Mouse (Mus musculus) ES-E14 (cell line): ENCODE data around the gene Clp1. TPM values are rescaled to one million over a fixed set of nuclear protein-coding genes. Genes with fewer than 3 reads are reported as not detected.

Source experiments
- DNase-seq: peaks from one replicate; pipeline ENCODE4 v3.0.0-alpha.2; 2013; ENCODE audit warnings: low read depth, low spot score
- H3K27ac ChIP-seq: 2 replicates; pipeline ENCODE4 v1.5.1; 2012; ENCODE audit warnings: low read depth, mild to moderate bottlenecking, low read length, moderate library complexity, mixed read lengths; ENCODE audit not compliant: poor library complexity, insufficient read depth, severe bottlenecking
- H3K36me3 ChIP-seq: 2 replicates; pipeline ENCODE4 v1.6.1; 2012; ENCODE audit warnings: mild to moderate bottlenecking, low read length, moderate library complexity, mixed read lengths; ENCODE audit not compliant: control insufficient read depth, poor library complexity, insufficient read depth, severe bottlenecking
- H3K4me1 ChIP-seq, 2 experiments: fragments of 150-350 bp in 1 of 2; sonication (generic) in 1 of 2; 2 replicates each; pipeline ENCODE4 v1.6.1; 2012; ENCODE audit warnings: low read length in 2 of 2, mild to moderate bottlenecking in 1 of 2, mixed read lengths in 1 of 2; ENCODE audit not compliant: control insufficient read depth in 2 of 2, insufficient read depth in 2 of 2, poor library complexity in 1 of 2
- H3K4me3 ChIP-seq, 2 experiments: fragments of 150-350 bp in 1 of 2; sonication (generic) in 1 of 2; 2 replicates each; pipeline ENCODE4 v1.5.1; 2012; ENCODE audit warnings: low read length in 2 of 2, low read depth in 1 of 2, mild to moderate bottlenecking in 1 of 2, mixed read lengths in 1 of 2; ENCODE audit not compliant: insufficient read depth in 1 of 2, poor library complexity in 1 of 2, severe bottlenecking in 1 of 2
- H3K9ac ChIP-seq: 2 replicates; pipeline ENCODE4 v1.6.1; 2012; ENCODE audit warnings: low read depth, mild to moderate bottlenecking, low read length, mixed read lengths; ENCODE audit not compliant: poor library complexity, insufficient read depth, severe bottlenecking
- H3K9me3 ChIP-seq: fragments of 150-350 bp; sonication (generic); 2 replicates; pipeline ENCODE4 v1.6.1; 2012; ENCODE audit warnings: low read depth, mild to moderate bottlenecking, low read length; ENCODE audit not compliant: control insufficient read depth, insufficient read depth
- CHD2 ChIP-seq: IDR thresholded peaks from 2 replicates; pipeline ENCODE4 v1.6.1; 2014; ENCODE audit warnings: mild to moderate bottlenecking, low read depth, low read length, inconsistent platforms
- HCFC1 ChIP-seq: IDR thresholded peaks from 2 replicates; pipeline ENCODE4 v1.6.1; 2012; ENCODE audit warnings: low read length, inconsistent platforms, borderline replicate concordance; ENCODE audit not compliant: insufficient read depth
- MAFK ChIP-seq: IDR thresholded peaks from 2 replicates; pipeline ENCODE4 v1.6.1; 2014; ENCODE audit warnings: mild to moderate bottlenecking, low read depth, low read length, inconsistent platforms; ENCODE audit not compliant: insufficient read depth
- ZC3H11A ChIP-seq: IDR thresholded peaks from 2 replicates; pipeline ENCODE4 v1.6.1; 2012; ENCODE audit warnings: low read depth, mild to moderate bottlenecking, inconsistent platforms, low read length, borderline replicate concordance
- ZNF384 ChIP-seq: IDR thresholded peaks from 2 replicates; pipeline ENCODE4 v1.6.1; 2012; ENCODE audit warnings: low read depth, low read length, inconsistent platforms
- in situ Hi-C, 2 experiments: fragments of 600-800 bp; cut with MboI; formaldehyde crosslinking; loops; one replicate each; pipeline ENCODE4 v1.15.1; 2025; ENCODE audit warnings: low sequenced_read_pairs in 2 of 2, inconsistent platforms in 1 of 2; ENCODE audit not compliant: unreplicated experiment in 2 of 2
- total RNA-seq: library from RNA; depleted of rRNA; stranded (reverse); fragments of 300-350 nt; gene quantifications from 2 replicates; pipeline ENCODE4 v1.2.3, GENCODE M21; 2012

The Clp1 gene
- total RNA-seq, 1 experiment: 36.4 TPM

DNA sequence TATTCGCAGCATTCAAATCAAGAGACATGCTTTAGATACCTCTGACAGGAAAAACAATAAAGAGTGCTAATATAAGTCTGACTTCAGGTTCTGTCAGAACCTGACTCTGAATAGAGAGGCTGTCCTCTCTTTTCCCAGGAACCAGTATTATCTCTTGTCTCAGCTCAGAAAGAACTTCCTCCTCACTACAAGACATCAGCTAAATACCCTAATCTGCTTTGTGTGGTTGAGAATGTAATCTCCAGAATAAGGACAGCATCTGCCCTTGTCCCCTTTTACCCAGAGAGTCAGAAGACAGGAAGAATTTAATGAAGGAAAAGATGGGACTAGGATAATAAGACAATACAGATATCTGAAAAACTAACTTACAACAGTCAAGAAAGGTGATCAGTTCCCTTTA, 23.7 kb downstream of the Clp1 start:
- DNase-seq: no peak
- in situ Hi-C loops: no loop called here
- no peaks in the 10 kb centered on the region; the same call in 1 of the 2 replicates for H3K36me3 ChIP-seq
- H3K27ac ChIP-seq: no peak overlapping the region
- TF ChIP-seq CHD2: no peak
- no peak for TF ChIP-seq ZNF384
- TF ChIP-seq ZC3H11A: no peak
- TF ChIP-seq HCFC1: no peak
- TF ChIP-seq MAFK: no peak
- H3K9ac ChIP-seq: no peak overlapping the region
- H3K4me1 ChIP-seq: peaks cover 2% of the 10 kb centered on the region in 2 experiments; a peak in 3 of 4 replicates
- no peaks in the 10 kb centered on the region for H3K9me3 ChIP-seq
- H3K4me3 ChIP-seq: no peak overlapping the region

DNA sequence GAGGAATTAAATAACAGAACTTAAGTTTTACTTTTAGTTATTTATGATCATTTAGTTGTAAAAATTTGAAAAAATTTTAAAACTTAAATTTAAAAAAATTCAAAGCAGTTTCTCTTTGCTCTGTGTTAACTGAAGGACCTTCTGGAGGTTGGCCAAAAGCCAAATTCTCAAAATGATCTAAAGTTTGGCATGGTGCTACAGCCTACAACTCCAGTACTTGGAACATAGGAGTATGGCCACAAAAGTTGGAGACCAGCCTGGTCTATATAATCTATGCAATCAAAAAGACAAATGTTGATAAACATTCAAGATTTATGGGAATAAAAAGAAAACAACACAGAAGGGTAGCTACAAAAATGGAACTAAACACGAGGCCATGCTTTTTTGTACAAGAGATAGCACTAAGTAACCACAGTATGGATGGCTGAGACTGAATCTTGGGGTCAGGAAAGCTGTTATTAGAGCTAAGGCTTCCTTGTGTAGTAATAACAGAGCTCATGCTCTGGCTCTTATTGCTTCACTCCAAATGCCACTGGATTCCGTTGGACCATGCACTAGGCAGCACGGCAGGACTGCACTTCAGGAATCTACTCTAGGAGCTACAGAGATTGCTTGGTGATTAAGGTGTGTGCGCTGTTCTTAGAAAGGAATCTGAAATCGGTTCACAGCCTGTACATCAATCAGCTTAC, 32.0 kb downstream of the Clp1 start:
- in situ Hi-C loops: no loop called here
- H3K9ac ChIP-seq: no peak overlapping the region

DNA sequence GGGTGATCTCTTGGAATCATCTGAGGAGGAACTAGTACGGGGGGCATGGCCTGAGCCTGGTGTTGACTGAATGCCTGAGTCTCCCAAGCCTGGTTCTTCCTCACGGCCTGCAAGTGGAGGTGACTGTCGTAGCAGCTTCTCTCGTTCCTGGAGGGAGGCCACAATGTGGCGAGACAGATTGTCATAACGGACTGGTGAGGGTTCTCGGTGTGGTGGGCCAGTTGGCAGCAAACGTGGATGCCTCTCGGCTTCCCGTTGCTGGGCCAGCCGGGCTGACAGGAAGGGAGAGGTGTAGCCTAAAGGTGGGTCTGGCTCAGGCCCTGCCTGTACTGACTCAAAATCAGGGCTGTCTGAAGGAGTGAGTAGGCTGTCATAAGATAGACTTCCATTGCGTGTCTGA, 37.1 kb downstream of the Clp1 start:
- Histone ChIP-seq H3K36me3 (peaks cover 29% of the 10 kb centered on the region), H3K27ac (no peak overlapping the region), H3K9me3 (no peaks in the 10 kb centered on the region), H3K4me3 (no peak overlapping the region), H3K4me1 (peaks cover 0 to 2% of the 10 kb centered on the region in 2 experiments; a peak in 2 of 4 replicates), H3K9ac (no peak overlapping the region)
- in situ Hi-C loops: no loop called here
- DNase-seq: no peak
- TF ChIP-seq HCFC1: no peak
- no peak for TF ChIP-seq ZNF384
- TF ChIP-seq MAFK: no peak

More for the DNA sequence above, 32.0 kb downstream of the Clp1 start:
- Histone ChIP-seq H3K4me1 (no peaks in the 10 kb centered on the region), H3K36me3 (peaks cover 10% of the 10 kb centered on the region), H3K27ac (no peak overlapping the region), H3K4me3 (no peak overlapping the region), H3K9me3 (no peaks in the 10 kb centered on the region)
- no peak for DNase-seq
- TF ChIP-seq ZC3H11A (no peak), ZNF384 (no peak), HCFC1 (no peak), MAFK (no peak), CHD2 (no peak)

DNA sequence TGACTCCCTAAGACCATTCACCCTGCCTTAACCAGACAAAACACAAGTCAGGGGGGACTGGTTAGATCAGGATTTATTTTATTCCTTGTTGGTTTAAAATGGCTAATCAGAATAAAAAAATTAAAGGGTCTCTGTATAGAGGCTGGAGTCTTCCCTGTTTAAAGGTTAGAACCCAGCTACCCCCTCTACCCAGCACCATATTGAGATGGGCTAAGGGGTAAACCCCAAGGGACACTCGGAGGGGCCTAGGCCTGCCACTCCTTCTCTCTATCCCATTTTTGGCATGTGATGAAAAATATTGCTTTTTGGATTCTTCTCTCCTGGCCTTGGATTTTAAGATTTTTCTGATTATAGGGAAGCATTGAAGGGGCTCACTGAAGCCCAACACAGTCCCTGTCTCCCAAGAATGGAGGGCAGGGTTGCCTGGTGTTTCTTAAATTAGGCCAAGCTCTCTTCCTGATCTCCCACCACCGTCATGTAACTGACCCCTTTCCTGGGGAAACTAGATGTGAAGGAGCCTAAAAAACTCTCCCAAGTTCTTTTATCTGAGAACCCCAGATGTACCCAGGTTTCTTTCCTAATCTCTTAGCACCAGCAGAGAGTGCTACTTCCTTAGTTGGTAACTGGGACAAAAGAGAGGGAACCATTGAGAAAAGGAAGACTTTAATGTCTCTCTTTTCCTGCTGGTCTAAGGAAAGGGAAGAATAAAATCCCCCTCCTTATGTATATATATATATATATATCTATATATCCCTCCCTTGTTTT, 38.9 kb downstream of the Clp1 start:
- TF ChIP-seq ZC3H11A (no peak), ZNF384 (no peak), MAFK (no peak), HCFC1 (no peak), CHD2 (no peak)
- in situ Hi-C loops: no loop called here
- Histone ChIP-seq H3K27ac (no peak overlapping the region), H3K9ac (no peak overlapping the region), H3K4me1 (peaks cover 0 to 2% of the 10 kb centered on the region in 2 experiments; a peak in 2 of 4 replicates), H3K36me3 (peaks cover 25% of the 10 kb centered on the region), H3K4me3 (no peak overlapping the region), H3K9me3 (no peaks in the 10 kb centered on the region)
- no peak for DNase-seq
